ENCODE assay signal across 8 mouse cellular contexts in the genomic region with DNA sequence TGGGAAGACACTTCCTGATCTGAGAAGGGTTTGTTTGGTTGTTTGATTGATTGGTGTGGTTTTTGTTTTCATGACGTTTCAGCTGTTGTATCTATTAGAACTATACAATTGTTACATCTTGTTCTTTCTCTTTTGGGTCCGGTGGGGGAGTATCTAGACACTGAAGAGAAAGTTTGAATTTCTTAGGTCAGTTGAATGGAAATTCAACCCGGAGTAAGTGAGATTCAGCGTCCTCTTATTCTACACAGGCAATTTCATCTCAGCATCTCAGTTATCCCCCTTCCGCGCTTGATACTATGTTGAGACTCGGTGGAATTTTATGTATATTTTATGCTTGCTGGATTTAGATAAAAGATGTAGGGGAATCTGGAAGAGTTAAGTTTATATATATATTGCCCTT. TPM values are rescaled to one million over a fixed set of nuclear protein-coding genes. Genes with fewer than 3 reads are reported as not detected.
DNase-seq lines count a peak whose midpoint lies in the region; ATAC-seq and TF ChIP-seq lines count a peak whose summit lies in the region.

No protein-coding gene starts in this region.

- WGBS in lung, postnatal 0 days = 5% methylated on average over 7 of the region's 7 CpGs
- WGBS in embryonic facial prominence, embryonic 12.5 days = 9% methylated on average over 7 of the region's 7 CpGs
- WGBS in intestine, embryonic 16.5 days = 6% methylated on average over 7 of the region's 7 CpGs
- 10% methylated on average over 7 of the region's 7 CpGs for WGBS in neural tube, embryonic 14.5 days

- H3K4me1 ChIP-seq in lung, postnatal 0 days (ENCODE audit: insufficient read depth, low read depth, low read length) = no peaks in the 10 kb centered on the region
- no peaks in the 10 kb centered on the region for H3K4me1 ChIP-seq in embryonic facial prominence, embryonic 12.5 days
- no peaks in the 10 kb centered on the region for H3K4me1 ChIP-seq in intestine, embryonic 16.5 days (ENCODE audit: control insufficient read depth, insufficient read depth, low read length)
- H3K4me1 ChIP-seq in neural tube, embryonic 14.5 days (ENCODE audit: control insufficient read depth, insufficient read depth, low read length) = no peaks in the 10 kb centered on the region

- peak overlapping the region; percentile 91 for H3K4me3 ChIP-seq in lung, postnatal 0 days (ENCODE audit: low read depth, low read length)
- peak overlapping the region; percentile 19; the same call in 1 of the 2 replicates for H3K4me3 ChIP-seq in embryonic facial prominence, embryonic 12.5 days
- peak overlapping the region; percentile 35 for H3K4me3 ChIP-seq in intestine, embryonic 16.5 days (ENCODE audit: low read length)
- H3K4me3 ChIP-seq in neural tube, embryonic 14.5 days (ENCODE audit: low read depth, low read length) = peak overlapping the region; percentile 52; the same call in 1 of the 2 replicates

- H3K9ac ChIP-seq in lung, postnatal 0 days (replicated peaks; ENCODE audit: low read depth) = no peak overlapping the region; the same call in 1 of the 2 replicates
- H3K9ac ChIP-seq in embryonic facial prominence, embryonic 12.5 days = no peak overlapping the region
- no peak overlapping the region for H3K9ac ChIP-seq in intestine, embryonic 16.5 days (ENCODE audit: low read depth, low read length)
- no peak overlapping the region for H3K9ac ChIP-seq in neural tube, embryonic 14.5 days (replicated peaks; ENCODE audit: low read depth, low read length)

- H3K9me3 ChIP-seq in lung, postnatal 0 days (ENCODE audit: low read length) = no peaks in the 10 kb centered on the region
- H3K9me3 ChIP-seq in embryonic facial prominence, embryonic 12.5 days = no peaks in the 10 kb centered on the region
- no peaks in the 10 kb centered on the region for H3K9me3 ChIP-seq in intestine, embryonic 16.5 days (ENCODE audit: control insufficient read depth, low read length)
- no peaks in the 10 kb centered on the region for H3K9me3 ChIP-seq in neural tube, embryonic 14.5 days (ENCODE audit: control insufficient read depth, low read length)

- no peaks in the 10 kb centered on the region for H3K36me3 ChIP-seq in lung, postnatal 0 days (ENCODE audit: insufficient read depth, low read length)
- no peaks in the 10 kb centered on the region for H3K36me3 ChIP-seq in embryonic facial prominence, embryonic 12.5 days
- H3K36me3 ChIP-seq in intestine, embryonic 16.5 days (ENCODE audit: control insufficient read depth, insufficient read depth, low read length) = no peaks in the 10 kb centered on the region
- no peaks in the 10 kb centered on the region for H3K36me3 ChIP-seq in neural tube, embryonic 14.5 days (ENCODE audit: control insufficient read depth, insufficient read depth, low read length)

- H3K4me2 ChIP-seq in lung, postnatal 0 days (replicated peaks; ENCODE audit: low read depth, low read length) = peak overlapping the region; percentile 60
- peak overlapping the region; percentile 54 for H3K4me2 ChIP-seq in embryonic facial prominence, embryonic 12.5 days (replicated peaks)
- H3K4me2 ChIP-seq in intestine, embryonic 16.5 days (ENCODE audit: low read depth, low read length) = peak overlapping the region; percentile 58
- H3K4me2 ChIP-seq in neural tube, embryonic 14.5 days (ENCODE audit: low read depth, low read length) = peak overlapping the region; percentile 37; the same call in 1 of the 2 replicates

- peak overlapping the region; percentile 55; the same call in 1 of the 2 replicates for H3K27ac ChIP-seq in lung, postnatal 0 days (ENCODE audit: low read length)
- no peak overlapping the region for H3K27ac ChIP-seq in embryonic facial prominence, embryonic 12.5 days
- no peak overlapping the region for H3K27ac ChIP-seq in intestine, embryonic 16.5 days (ENCODE audit: low read length)
- no peak overlapping the region for H3K27ac ChIP-seq in neural tube, embryonic 14.5 days (ENCODE audit: low read depth, low read length)

- ATAC-seq in lung, postnatal 0 days = no peak
- no peak for ATAC-seq in embryonic facial prominence, embryonic 12.5 days (ENCODE audit: insufficient number of reproducible peaks, insufficient read depth, low FRiP score, low TSS enrichment)
- no peak for ATAC-seq in intestine, embryonic 16.5 days
- ATAC-seq in neural tube, embryonic 14.5 days (ENCODE audit: low read depth) = no peak

- DNase-seq in lung, postnatal 0 days (ENCODE audit: low spot score) = peak; percentile 43
- no peak for DNase-seq in lung, postnatal 14 days
- no peak for DNase-seq in left cerebral cortex, postnatal 25 days (ENCODE audit: low spot score in 2 of 2)
- no peak for DNase-seq in gastrocnemius, postnatal 14 days
- DNase-seq in layer of hippocampus, adult 9-10 months (ENCODE audit: low spot score) = no peak

- intact Hi-C loops in left cerebral cortex, postnatal 25 days (cut with DNase I) = loop anchor here (2.0 kb wide), 1 partner anchor 20 kb away; no protein-coding TSS in a partner anchor
- intact Hi-C loops in gastrocnemius, postnatal 14 days (cut with DNase I; ENCODE audit: low total_unique reads) = no loop called here

- H3K27me3 ChIP-seq in lung, postnatal 0 days (replicated peaks; ENCODE audit: insufficient read depth, low read length) = no peaks in the 10 kb centered on the region
- H3K27me3 ChIP-seq in embryonic facial prominence, embryonic 12.5 days = no peaks in the 10 kb centered on the region
- no peaks in the 10 kb centered on the region for H3K27me3 ChIP-seq in intestine, embryonic 16.5 days (replicated peaks; ENCODE audit: control insufficient read depth, insufficient read depth, low read length)
- no peaks in the 10 kb centered on the region for H3K27me3 ChIP-seq in neural tube, embryonic 14.5 days (ENCODE audit: control insufficient read depth, insufficient read depth, low read length)

- TF ChIP-seq EP300 in lung, postnatal 0 days (IDR thresholded peaks at IDR 0.05) = no peak

- TF ChIP-seq CTCF in lung, postnatal 0 days (IDR thresholded peaks at IDR 0.05) = no peak

RNA-seq across cellular contexts. Expression of gene Cggbp1, which starts 21.0 kb away (rescaled TPM):
- 45.8 and 53.6 TPM in 2 replicates for polyA plus RNA-seq in lung, postnatal 0 days (2015; fragmentation: Nextera tagmentation; extraction: Ambion mirVana)
- 106 and 115 TPM in 2 replicates for polyA plus RNA-seq in embryonic facial prominence, embryonic 12.5 days (2016; fragmentation: Nextera tagmentation; extraction: Ambion mirVana)
- polyA plus RNA-seq in intestine, embryonic 16.5 days (2015; fragmentation: Nextera tagmentation; extraction: Ambion mirVana) = 47.2 and 48.7 TPM in 2 replicates
- polyA plus RNA-seq in neural tube, embryonic 14.5 days (2014; fragmentation: Nextera tagmentation; extraction: Ambion mirVana) = 81.7 and 97.5 TPM in 2 replicates
- 10 to 100 TPM; 54.0 to 59.8 TPM for total RNA-seq in left cerebral cortex, postnatal 25 days (2021)
- 10 to 100 TPM; 30.9 to 31.5 TPM for total RNA-seq in gastrocnemius, postnatal 14 days (2021)

RNA-seq across cellular contexts. Expression of gene Zfp654, which starts 21.4 kb away (rescaled TPM):
- 3.7 and 4.1 TPM in 2 replicates for polyA plus RNA-seq in lung, postnatal 0 days (2015; fragmentation: Nextera tagmentation; extraction: Ambion mirVana)
- polyA plus RNA-seq in embryonic facial prominence, embryonic 12.5 days (2016; fragmentation: Nextera tagmentation; extraction: Ambion mirVana) = 8.8 and 9.0 TPM in 2 replicates
- polyA plus RNA-seq in intestine, embryonic 16.5 days (2015; fragmentation: Nextera tagmentation; extraction: Ambion mirVana) = 3.7 and 4.0 TPM in 2 replicates
- polyA plus RNA-seq in neural tube, embryonic 14.5 days (2014; fragmentation: Nextera tagmentation; extraction: Ambion mirVana) = 8.5 and 11.6 TPM in 2 replicates
- 10 to 100 TPM; 17.4 to 18.0 TPM for total RNA-seq in left cerebral cortex, postnatal 25 days (2021)
- 1 to 10 TPM; 6.9 to 7.3 TPM for total RNA-seq in gastrocnemius, postnatal 14 days (2021)

Comparison
In these comparisons a context has a peak if more than half of its experiments do, and no peak if none do; other contexts are left out.
1. H3K4me3 ChIP-seq: peak in every context shown above with its lines; median percentile 91 in lung, postnatal 0 days; 52 in neural tube, embryonic 14.5 days; 35 in intestine, embryonic 16.5 days; 19 in embryonic facial prominence, embryonic 12.5 days.